Mouse (Mus musculus): ENCODE measurements around the gene Mrap2. TPM values are rescaled to one million over a fixed set of nuclear protein-coding genes. Genes with fewer than 3 reads are reported as not detected.
"Not testable (repeated sequence)": the region's sequence is repeated elsewhere in the genome, so short reads cannot be mapped to it uniquely, and the experiment has no call there.

The Mrap2 gene
- total RNA-seq (2018; cell fraction: chromatin; rRNA removed): not detected
- total RNA-seq (2018; cell fraction: cytosol; rRNA removed): not detected
- not detected for total RNA-seq (2018; cell fraction: nucleus; rRNA removed)
- polyA plus RNA-seq (2018): not detected in 3 replicates

GRCm38 (mm10) chr9:87144106-87144505 lies at the start of gene Mrap2:
Gene Mrap2 (plus strand): TSS chr9:87144306.
- no peak within 1 kb of the TSS for H3K4me3 ChIP-seq (ENCODE audit: inconsistent target)
- WGBS (ENCODE audit: missing documents): 5% methylated on average over 29 of the region's 29 CpGs
- H3K36me3 ChIP-seq (ENCODE audit: inconsistent target): no peaks in the 10 kb centered on the region
- no peaks in the 10 kb centered on the region for H3K79me2 ChIP-seq (ENCODE audit: inconsistent target)
- no peak within 1 kb of the TSS for H3K27ac ChIP-seq

- WGBS (ENCODE audit: missing documents): 58% methylated on average over 2 of the region's 2 CpGs
- H3K79me2 ChIP-seq (ENCODE audit: inconsistent target): no peaks in the 10 kb centered on the region
- no peak overlapping the region for H3K4me3 ChIP-seq (ENCODE audit: inconsistent target)
- H3K27ac ChIP-seq: no peak overlapping the region
- no peaks in the 10 kb centered on the region for H3K36me3 ChIP-seq (ENCODE audit: inconsistent target)
These were observed 46.1 kb upstream of the Mrap2 start for GRCm38 (mm10) chr9:87097989-87098388.

GRCm38 (mm10) chr9:87115019-87115418 lies 29.1 kb upstream of the Mrap2 start:
- 83% methylated on average over 5 of the region's 5 CpGs for WGBS (ENCODE audit: missing documents)
- no peak overlapping the region for H3K27ac ChIP-seq
- no peaks in the 10 kb centered on the region for H3K79me2 ChIP-seq (ENCODE audit: inconsistent target)
- no peaks in the 10 kb centered on the region for H3K36me3 ChIP-seq (ENCODE audit: inconsistent target)
- no peak overlapping the region for H3K4me3 ChIP-seq (ENCODE audit: inconsistent target)

DNA sequence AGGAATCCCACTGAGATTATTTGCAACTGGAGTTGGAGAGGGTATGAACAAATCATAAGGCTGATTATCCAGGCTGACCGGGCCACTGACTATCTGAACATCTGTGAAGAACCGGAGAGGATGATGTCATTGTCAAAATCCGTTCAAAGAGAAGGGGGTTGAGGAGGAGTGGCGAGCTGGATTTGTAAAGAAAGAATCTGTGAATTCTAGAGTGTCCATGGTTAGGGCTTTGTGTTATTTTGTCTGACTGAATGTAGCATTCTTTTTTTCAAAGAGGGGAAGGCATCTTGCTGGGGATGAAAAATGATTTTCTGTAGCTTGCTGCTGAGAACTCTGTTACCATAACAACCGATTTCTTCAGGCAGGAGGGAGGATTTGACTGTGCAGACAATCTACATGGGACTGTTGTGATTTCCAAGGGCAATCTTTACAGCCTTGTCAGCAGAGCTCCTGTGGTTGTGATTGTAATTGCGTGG lies 28.6 kb upstream of the Mrap2 start:
- Histone ChIP-seq H3K4me3 (ENCODE audit: inconsistent target) (no peak overlapping the region), H3K79me2 (ENCODE audit: inconsistent target) (no peaks in the 10 kb centered on the region), H3K27ac (no peak overlapping the region), H3K36me3 (ENCODE audit: inconsistent target) (no peaks in the 10 kb centered on the region)
- 80% methylated on average over 6 of the region's 6 CpGs for WGBS (ENCODE audit: missing documents)

GRCm38 (mm10) chr9:87115978-87116377 lies 28.1 kb upstream of the Mrap2 start:
- H3K4me3 ChIP-seq (ENCODE audit: inconsistent target): no peak overlapping the region
- no peaks in the 10 kb centered on the region for H3K79me2 ChIP-seq (ENCODE audit: inconsistent target)
- whole genome bisulfite sequencing (ENCODE audit: missing documents): 50% methylated on average over 1 of the region's 1 CpGs
- H3K36me3 ChIP-seq (ENCODE audit: inconsistent target): no peaks in the 10 kb centered on the region
- H3K27ac ChIP-seq: no peak overlapping the region

DNA sequence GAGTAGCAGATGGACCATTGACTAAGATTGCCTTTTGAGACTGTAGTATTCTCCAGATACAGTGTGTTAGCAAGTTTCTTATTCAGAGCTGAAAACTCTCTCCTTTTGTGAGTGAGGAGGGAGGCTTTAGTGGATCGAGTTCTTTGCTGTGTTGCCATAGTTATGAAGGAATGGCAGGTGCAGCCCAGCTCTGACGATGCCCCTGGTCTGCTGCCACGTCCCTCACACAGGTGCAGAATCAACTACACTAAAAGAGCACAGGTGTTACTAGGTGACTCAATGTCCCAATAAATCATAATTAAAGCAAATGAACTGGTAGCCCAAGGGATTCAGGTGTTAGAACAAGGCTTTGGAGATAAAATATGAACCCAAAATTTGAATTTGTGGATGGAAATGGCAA lies 25.1 kb upstream of the Mrap2 start:
- Histone ChIP-seq H3K79me2 (ENCODE audit: inconsistent target) (no peaks in the 10 kb centered on the region), H3K4me3 (ENCODE audit: inconsistent target) (no peak overlapping the region), H3K27ac (no peak overlapping the region), H3K36me3 (ENCODE audit: inconsistent target) (no peaks in the 10 kb centered on the region)
- 83% methylated on average over 3 of the region's 3 CpGs for WGBS (ENCODE audit: missing documents)

DNA sequence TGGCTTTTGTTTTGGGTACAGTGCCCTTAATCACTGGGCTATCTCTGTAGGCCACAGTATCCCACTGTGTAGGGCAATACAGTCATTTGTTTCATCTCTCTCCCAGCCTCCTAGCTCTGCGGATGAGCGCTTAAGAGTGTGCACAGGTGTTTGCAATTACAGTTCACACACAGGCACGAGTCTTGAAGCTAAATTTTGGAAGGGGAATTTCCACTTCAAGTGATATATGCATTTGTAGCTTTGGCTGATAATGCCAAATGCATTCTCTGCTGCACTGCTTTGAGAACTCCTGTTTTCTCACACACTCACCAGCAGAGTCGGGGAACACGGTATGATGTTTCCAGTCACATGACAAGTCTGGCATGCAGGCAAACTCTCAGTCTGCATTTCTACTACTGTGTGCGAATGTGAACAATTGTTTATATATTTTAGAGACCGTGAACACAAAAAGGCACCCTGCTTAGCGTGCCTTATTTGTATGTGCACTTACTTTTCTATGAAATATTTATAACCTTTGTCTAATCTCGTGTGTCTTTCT lies 22.1 kb upstream of the Mrap2 start:
- Histone ChIP-seq H3K79me2 (ENCODE audit: inconsistent target) (no peaks in the 10 kb centered on the region), H3K4me3 (ENCODE audit: inconsistent target) (no peak overlapping the region), H3K27ac (no peak overlapping the region), H3K36me3 (ENCODE audit: inconsistent target) (no peaks in the 10 kb centered on the region)
- 85% methylated on average over 9 of the region's 9 CpGs for WGBS (ENCODE audit: missing documents)

- 51% methylated on average over 3 of the region's 6 CpGs for WGBS (ENCODE audit: missing documents)
- H3K36me3 ChIP-seq (ENCODE audit: inconsistent target); H3K79me2 ChIP-seq (ENCODE audit: inconsistent target); H3K27ac ChIP-seq; H3K4me3 ChIP-seq (ENCODE audit: inconsistent target): not testable (repeated sequence)
These were observed 17.1 kb upstream of the Mrap2 start for GRCm38 (mm10) chr9:87127046-87127445.

GRCm38 (mm10) chr9:87135765-87136558 lies 8.1 kb upstream of the Mrap2 start:
- 66% methylated on average over 14 of the region's 14 CpGs for WGBS (ENCODE audit: missing documents)
- Histone ChIP-seq H3K27ac (no peak overlapping the region), H3K79me2 (ENCODE audit: inconsistent target) (no peaks in the 10 kb centered on the region), H3K4me3 (ENCODE audit: inconsistent target) (no peak overlapping the region), H3K36me3 (ENCODE audit: inconsistent target) (no peaks in the 10 kb centered on the region)

- Histone ChIP-seq H3K27ac (no peak overlapping the region), H3K36me3 (ENCODE audit: inconsistent target) (no peaks in the 10 kb centered on the region), H3K4me3 (ENCODE audit: inconsistent target) (no peak overlapping the region), H3K79me2 (ENCODE audit: inconsistent target) (no peaks in the 10 kb centered on the region)
- WGBS (ENCODE audit: missing documents): 89% methylated on average over 3 of the region's 3 CpGs
These were observed 1.0 kb upstream of the Mrap2 start for GRCm38 (mm10) chr9:87143076-87143475.

DNA sequence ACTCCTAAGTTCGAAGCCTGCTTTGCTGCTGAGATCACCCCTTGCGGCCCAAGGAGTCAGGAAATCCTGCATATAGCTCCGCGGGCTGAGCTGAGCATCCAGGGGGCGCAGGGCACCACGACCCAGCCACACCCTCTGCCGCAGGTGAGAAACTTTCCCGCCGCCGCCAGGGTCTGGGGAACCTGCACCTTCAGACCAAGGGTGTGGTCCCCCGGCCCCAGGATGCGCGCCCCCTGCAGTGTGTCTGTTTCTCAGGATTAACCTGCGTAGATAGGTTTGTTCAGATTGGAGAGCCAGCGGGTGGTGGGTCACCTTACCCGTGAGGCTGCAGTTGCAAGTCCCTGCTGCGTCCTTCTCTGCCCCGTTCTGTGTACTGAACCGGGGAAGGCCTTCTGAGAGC lies 426 bp downstream of the Mrap2 start:
- no peak overlapping the region for H3K4me3 ChIP-seq (ENCODE audit: inconsistent target)
- no peaks in the 10 kb centered on the region for H3K79me2 ChIP-seq (ENCODE audit: inconsistent target)
- no peaks in the 10 kb centered on the region for H3K36me3 ChIP-seq (ENCODE audit: inconsistent target)
- no peak overlapping the region for H3K27ac ChIP-seq
- 3% methylated on average over 19 of the region's 19 CpGs for WGBS (ENCODE audit: missing documents)

DNA sequence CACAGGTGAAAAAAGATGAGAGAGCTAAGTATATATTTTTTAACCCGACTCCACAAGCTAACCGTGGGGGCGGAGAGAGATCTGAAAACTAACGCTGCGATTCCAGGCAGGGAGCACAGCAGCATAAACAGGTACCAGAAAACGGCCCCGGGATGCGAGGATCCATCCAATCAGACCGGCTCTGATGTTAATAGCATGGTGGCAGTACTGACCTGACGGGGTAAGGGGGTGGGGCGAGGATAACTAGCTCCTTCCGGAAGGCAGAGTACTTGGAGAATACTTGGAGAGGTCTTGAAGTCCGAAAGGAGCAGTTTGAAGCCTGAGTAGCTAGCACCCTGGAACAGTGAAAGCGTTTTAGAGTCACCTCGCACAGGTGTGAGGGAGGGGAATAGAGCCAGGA lies 1.1 kb downstream of the Mrap2 start:
- no peak overlapping the region for H3K4me3 ChIP-seq (ENCODE audit: inconsistent target)

GRCm38 (mm10) chr9:87145671-87146070 lies 1.6 kb downstream of the Mrap2 start:
- 58% methylated on average over 10 of the region's 11 CpGs for WGBS (ENCODE audit: missing documents)

More for the DNA sequence above, 1.1 kb downstream of the Mrap2 start:
- Histone ChIP-seq H3K27ac (no peak overlapping the region), H3K36me3 (ENCODE audit: inconsistent target) (no peaks in the 10 kb centered on the region), H3K79me2 (ENCODE audit: inconsistent target) (no peaks in the 10 kb centered on the region)
- WGBS (ENCODE audit: missing documents): 11% methylated on average over 14 of the region's 15 CpGs

DNA sequence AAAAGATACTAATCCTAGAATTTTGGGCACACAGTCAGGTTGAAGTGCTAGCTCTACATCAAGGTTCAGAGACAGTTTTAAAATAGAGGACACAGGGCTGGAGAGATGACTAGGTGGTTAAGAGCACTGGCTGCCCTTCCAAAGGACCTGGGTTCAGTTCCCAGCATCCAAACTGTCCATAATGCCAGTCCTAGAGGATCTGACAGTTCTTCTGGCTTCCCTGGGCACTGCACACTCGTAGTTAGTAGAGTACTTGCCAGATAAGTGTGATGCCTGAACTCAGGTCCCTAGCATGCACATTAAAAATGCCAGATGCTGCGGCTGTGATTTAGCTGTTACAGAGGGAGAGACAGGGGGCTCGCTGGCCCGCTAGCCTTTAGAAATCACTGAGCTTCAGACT lies 2.3 kb downstream of the Mrap2 start:
- H3K79me2 ChIP-seq (ENCODE audit: inconsistent target): no peaks in the 10 kb centered on the region
- H3K27ac ChIP-seq: no peak overlapping the region
- WGBS (ENCODE audit: missing documents): 87% methylated on average over 4 of the region's 4 CpGs
- H3K4me3 ChIP-seq (ENCODE audit: inconsistent target): no peak overlapping the region
- H3K36me3 ChIP-seq (ENCODE audit: inconsistent target): no peaks in the 10 kb centered on the region

More at GRCm38 (mm10) chr9:87145671-87146070, 1.6 kb downstream of the Mrap2 start:
- H3K79me2 ChIP-seq (ENCODE audit: inconsistent target): no peaks in the 10 kb centered on the region
- no peak overlapping the region for H3K4me3 ChIP-seq (ENCODE audit: inconsistent target)
- no peak overlapping the region for H3K27ac ChIP-seq
- H3K36me3 ChIP-seq (ENCODE audit: inconsistent target): no peaks in the 10 kb centered on the region

- Histone ChIP-seq H3K79me2 (ENCODE audit: inconsistent target) (no peaks in the 10 kb centered on the region), H3K4me3 (ENCODE audit: inconsistent target) (no peak overlapping the region), H3K36me3 (ENCODE audit: inconsistent target) (no peaks in the 10 kb centered on the region), H3K27ac (no peak overlapping the region)
- WGBS (ENCODE audit: missing documents): 78% methylated on average over 2 of the region's 2 CpGs
These were observed 3.8 kb downstream of the Mrap2 start for GRCm38 (mm10) chr9:87147927-87148326.
